Mouse (Mus musculus) monocyte, adult 5-6 weeks (primary cell): ENCODE measurements around the gene Ascl4. TPM values are rescaled to one million over a fixed set of nuclear protein-coding genes. Genes with fewer than 3 reads are reported as not detected.

Experiments
- ATAC-seq: fragments of 153-309, 156-312 bp; replicated peaks from 2 replicates; pipeline ENCODE4 v1.8.0; 2017; ENCODE audit warnings: mild to moderate bottlenecking; ENCODE audit not compliant: low TSS enrichment, insufficient number of reproducible peaks, severe bottlenecking, poor library complexity, low FRiP score
- total RNA-seq: library from RNA; stranded (forward); fragments of 200-1000, 200-491, 200-594 nt; gene quantifications from 3 replicates; pipeline ENCODE4 v1.2.3, GENCODE M21; 2017

Ascl4 gene
- total RNA-seq, 1 experiment from 2014 or later: not detected

DNA sequence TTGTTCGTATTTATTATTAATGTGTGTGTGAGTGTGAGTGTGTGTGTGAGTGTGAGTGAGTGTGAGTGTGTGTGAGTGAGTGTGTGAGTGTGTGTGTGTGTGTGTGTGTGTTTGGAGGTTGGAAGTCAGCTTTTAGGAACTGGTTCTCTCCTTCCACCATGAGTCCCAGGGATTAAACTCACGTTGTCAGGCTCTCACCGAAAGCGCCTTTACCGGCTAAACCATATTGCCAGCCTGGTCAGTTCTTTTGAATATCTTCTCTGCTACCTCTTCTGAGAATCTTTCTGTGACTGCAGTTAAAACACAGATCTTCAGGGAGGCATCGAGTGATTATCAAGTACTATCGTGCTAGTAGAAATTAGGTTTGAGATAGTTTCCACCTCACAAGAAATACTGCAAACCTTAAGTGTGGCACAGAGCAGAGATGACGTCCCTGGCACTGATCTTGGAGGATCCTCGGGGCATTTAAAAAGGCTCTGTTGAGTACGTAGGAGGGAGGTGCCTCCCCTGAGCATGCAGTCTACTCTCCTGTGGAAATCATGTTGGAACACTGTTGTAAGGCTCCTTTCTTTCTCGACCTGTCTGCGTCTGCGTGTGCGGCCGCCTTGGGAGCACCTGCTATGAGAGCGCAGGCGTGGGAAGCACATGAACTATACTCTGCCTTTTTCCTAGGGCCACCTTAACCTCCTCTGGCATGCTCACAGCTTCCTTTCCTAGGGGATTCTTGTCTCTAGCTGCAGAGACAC lies 40.1 kb downstream of the Ascl4 start:
- ATAC-seq: no peak

DNA sequence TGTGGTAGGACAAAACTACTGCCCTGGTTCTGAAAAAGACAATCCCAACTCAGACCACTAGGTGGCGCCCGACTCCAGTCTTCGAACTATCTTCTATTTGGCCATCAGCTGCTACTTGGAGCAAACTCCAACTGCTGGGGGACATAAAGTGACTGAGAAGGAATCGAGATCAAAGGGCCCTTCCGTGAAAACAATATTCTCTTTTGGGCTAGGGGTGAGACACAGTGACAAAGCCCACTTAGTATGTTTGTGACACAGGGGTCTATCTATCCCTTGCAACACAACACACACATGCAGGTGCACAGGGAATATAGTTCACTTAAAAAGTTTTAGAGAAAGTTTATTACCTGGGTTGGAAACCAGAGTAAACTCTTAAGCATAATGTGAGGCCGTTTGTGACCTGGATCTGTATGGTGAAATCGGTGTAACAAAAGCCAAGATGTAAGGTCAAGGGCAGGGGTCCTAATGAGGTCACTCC lies 40.7 kb downstream of the Ascl4 start:
- peak; percentile 43; the same call in 1 of the 2 replicates for ATAC-seq

DNA sequence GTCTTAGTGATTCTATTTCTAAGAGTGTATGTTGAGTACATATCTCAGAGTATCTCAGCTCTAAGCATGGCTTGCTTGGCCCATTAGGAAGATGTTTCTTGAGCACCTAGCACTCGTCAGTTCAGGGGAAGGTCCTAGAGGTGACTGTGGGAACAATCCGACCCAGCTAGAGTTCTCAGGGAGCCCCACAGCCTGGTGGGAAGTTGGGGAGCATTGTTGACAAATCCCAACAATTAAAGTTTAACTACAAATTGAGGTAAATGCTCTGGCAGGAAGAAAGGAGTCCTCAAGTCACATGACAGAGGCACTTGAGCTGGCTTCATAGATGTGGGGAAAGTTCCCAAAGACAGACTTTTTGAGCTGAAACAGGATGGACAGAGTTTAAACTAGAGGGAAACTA lies 41.2 kb downstream of the Ascl4 start:
- no peak for ATAC-seq

DNA sequence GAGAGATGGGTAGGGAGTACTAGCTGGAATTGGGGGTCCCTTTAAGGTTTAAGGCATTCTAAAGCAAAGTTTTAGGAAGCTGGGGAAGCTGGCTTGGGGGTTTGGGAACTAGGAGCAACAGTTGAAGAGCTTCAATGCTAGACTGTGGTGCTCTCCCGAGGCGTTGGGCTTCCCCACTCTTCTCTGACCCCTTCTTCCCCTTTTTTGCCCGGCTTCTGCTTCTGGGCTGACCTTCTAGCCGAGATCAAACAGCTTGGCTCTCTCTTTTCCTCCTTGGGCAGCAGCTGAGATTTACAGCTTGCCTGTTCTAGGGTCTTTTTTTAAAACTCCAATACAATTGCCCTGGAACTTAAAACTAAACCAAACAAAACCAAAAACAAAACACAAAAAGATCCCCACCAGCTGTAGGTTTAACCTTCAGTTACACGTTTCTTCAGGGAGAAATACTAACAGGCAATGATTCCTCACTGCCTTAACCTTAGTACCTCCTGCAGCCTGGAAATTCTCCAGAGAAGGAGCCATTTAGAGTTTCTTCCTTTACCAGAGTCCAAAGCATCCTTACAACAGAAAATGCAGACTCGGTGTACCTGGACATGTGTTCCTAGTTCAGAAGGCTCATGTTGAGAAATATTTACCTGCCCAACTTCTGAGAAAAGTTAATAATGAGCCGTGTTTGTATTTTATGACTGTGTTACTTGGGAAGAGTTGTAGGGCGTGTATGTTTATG lies 42.6 kb downstream of the Ascl4 start:
- peak; percentile 54; the same call in 1 of the 2 replicates for ATAC-seq

DNA sequence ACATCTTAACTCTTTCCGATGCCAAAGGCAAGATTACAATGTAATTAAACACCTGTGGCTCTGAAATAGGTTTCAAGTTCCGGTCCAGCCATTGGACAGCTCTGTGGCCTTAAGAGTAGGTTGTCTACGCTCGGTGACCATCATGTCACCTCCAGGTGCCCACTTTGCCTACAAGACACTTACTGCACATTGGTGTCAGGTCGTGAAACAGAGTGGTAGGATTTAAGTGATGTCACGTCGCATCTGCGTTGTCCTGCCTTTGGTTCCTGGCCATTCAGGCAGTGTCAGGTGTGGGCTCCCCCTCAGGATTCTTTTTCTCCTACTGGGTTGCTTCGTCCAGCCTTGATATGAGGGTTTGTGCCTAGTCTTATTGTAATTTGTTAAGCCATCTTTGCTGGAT lies 44.3 kb downstream of the Ascl4 start:
- ATAC-seq: no peak

DNA sequence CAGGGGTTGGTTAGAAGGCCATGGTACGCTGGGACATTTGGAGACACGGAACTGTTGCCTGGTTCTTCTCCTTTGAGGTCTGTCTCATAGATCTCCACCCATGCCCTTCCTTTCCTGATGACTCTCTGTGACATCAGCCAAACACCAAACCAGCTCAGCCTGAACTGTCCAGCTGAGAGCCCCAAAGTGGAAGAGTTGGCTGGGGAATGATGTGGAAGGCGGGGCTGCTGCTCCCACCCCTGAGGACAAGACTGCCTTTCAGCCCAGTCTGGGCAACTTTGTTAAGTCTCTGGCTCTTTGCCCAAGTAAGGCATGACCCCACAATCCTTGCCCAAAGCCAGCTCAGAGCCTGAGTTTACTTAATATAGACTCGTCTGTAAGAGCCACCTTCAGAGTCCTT lies 45.4 kb downstream of the Ascl4 start:
- ATAC-seq: no peak

DNA sequence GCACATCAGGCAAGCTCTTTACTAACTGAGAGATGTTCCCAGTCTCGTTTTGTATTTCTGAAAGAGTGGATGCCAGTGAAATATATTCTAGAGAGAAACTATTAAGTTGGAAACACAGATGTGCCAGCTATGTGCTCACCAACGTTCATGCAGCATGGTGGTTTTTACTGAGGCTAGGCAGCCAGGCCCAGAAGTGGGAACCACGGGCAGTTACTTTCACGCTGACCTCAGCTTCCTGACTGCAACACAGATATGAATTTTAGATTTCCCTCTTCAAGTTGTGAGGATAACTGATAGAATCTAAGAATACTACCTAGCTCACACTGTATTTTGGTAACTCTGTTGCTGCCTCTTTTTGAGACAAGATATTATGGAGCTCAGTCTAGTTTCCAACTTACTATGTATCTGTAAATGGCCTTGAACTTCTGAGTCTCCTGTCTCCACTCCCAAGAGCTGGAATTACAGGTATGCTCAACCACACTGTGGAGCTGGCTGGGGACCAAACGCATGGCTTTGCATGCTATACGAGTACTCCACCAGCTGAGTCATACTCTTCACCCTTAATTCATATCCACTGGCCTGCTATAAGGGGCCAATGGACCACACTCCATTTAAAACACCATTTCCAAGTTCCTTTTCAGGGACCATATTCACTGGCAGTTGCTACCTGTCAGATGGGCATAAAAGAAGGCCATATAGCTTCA lies 62.1 kb downstream of the Ascl4 start:
- no peak for ATAC-seq

DNA sequence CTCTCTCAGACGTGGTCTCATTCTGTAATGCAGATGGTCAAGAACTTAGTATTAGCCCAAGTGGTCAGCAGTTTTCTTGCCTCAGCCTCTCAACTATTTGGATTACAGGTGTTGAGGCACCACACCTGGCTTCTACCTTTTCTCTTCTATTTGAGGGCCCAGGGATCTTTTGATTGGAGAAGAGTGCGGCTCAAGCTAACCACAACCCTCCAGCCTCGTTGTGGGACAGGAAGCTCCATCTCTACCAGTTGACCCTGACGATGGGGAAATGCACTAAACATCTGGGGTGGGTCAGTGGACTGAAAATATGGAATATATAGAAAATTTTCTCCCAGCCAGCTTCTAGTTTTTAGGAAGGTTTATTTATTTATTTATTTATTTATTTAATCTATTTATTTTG lies 64.9 kb downstream of the Ascl4 start:
- no peak for ATAC-seq

DNA sequence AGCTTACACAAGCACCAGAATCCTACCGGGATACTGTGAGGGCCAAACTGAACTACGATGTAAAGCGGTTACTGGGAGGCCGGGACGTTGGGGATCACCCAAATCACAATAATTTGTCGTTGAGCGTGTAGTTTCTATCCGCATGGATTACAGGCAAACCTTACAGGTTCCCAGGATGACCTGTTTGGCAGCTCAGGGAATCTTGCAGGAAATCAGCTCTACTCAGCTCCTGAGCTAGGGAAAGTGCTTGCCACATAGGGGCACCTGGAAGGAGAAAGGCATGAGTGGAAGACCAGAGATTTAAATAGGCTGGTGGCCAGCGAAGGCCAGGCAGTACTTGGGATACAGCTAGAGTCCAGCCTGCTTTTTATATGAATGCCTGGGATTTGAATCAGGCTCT lies 66.4 kb downstream of the Ascl4 start:
- no peak for ATAC-seq

DNA sequence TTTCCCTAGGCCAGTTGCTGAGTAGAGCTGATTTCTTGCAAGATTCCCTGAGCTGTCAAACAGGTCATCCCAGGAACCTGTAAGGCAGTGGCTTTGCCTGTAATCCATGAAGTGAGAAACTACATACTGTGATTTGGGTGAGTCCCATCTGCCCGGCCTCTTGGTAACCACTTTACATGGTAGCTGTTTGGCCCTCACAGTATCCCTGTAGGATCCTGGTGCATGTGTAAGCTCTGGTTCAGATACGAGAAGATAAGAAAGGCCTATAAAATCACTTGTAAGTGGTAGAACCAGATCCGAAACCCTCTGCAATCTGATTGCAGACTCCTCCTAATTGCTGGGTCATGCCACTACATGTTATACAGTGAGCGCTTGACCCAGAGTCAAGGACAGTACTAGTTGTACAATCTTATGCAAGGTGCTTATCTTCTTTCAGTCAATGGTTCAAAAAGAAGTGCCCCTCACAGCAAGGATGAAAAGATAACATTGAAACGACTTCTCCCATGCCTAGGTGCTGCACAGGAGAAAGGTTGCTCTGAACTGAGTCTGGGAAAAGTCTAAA lies 67.1 kb downstream of the Ascl4 start:
- ATAC-seq: no peak

Other genes starting within 250 kb of the Ascl4 start
- 20.9 to 27.3 TPM (median 24.2 TPM) in 3 replicates for gene Pwp1, start 98.2 kb upstream of the Ascl4 start, total RNA-seq
- 31.5 to 47.4 TPM (median 47.1 TPM) in 3 replicates for gene Prdm4, start 10.5 kb upstream of the Ascl4 start, total RNA-seq
- gene Rtcb, start 30.1 kb downstream of the Ascl4 start, total RNA-seq: 93.9 to 104 TPM (median 99.3 TPM) in 3 replicates
- not detected in 3 replicates for gene Bpifc, start 84.2 kb downstream of the Ascl4 start, total RNA-seq
- gene Fbxo7, start 94.3 kb downstream of the Ascl4 start, total RNA-seq: 12.6 to 20.6 TPM (median 16.5 TPM) in 3 replicates